Mouse (Mus musculus) small intestine, adult 2 months (tissue): ENCODE data around the gene Ap2a1. TPM values are rescaled to one million over a fixed set of nuclear protein-coding genes. Genes with fewer than 3 reads are reported as not detected.

Experiments used
- H3K27ac ChIP-seq: fragments of 200-500 bp; 2 replicates; pipeline ENCODE4 v1.5.1; 2012; ENCODE audit warnings: low read depth, low read length, control low read depth, inconsistent platforms; ENCODE audit not compliant: insufficient read depth
- H3K27me3 ChIP-seq: fragments of 200-500 bp; 2 replicates; pipeline ENCODE4 v1.6.1; 2012; ENCODE audit warnings: mild to moderate bottlenecking, moderate library complexity, low read length, inconsistent platforms; ENCODE audit not compliant: control insufficient read depth, insufficient read depth
- H3K36me3 ChIP-seq: fragments of 200-500 bp; 2 replicates; pipeline ENCODE4 v1.6.1; 2012; ENCODE audit warnings: mild to moderate bottlenecking, low read length, control low read depth, inconsistent platforms; ENCODE audit not compliant: control insufficient read depth, insufficient read depth
- H3K4me1 ChIP-seq: fragments of 200-500 bp; 2 replicates; pipeline ENCODE4 v1.6.1; 2012; ENCODE audit warnings: low read length, inconsistent platforms, mixed read lengths; ENCODE audit not compliant: control insufficient read depth, insufficient read depth, insufficient read length
- H3K4me3 ChIP-seq: fragments of 200-500 bp; 2 replicates; pipeline ENCODE4 v1.5.1; 2012; ENCODE audit warnings: low read depth, mild to moderate bottlenecking, control low read depth, inconsistent platforms, low read length, moderate library complexity
- CTCF ChIP-seq: fragments of 200-500 bp; IDR thresholded peaks from 2 replicates; pipeline ENCODE4 v1.5.1; 2012; ENCODE audit warnings: low read depth, mild to moderate bottlenecking, control low read depth, inconsistent platforms, low read length, moderate library complexity, mixed read lengths; ENCODE audit not compliant: insufficient replicate concordance, insufficient read length; ENCODE audit errors: extremely low read depth
- POLR2A ChIP-seq: fragments of 200-500 bp; IDR thresholded peaks from 2 replicates; pipeline ENCODE4 v1.6.1; 2012; ENCODE audit warnings: low read depth, mild to moderate bottlenecking, control low read depth, inconsistent platforms, low read length, moderate library complexity
- WGBS: fragments of 180-500 bp; shearing (Covaris S2); methylation state at CpG from one replicate; pipeline ENCODE4 v1.1.7; 2018; 5-methylcytosine and 5-hydroxymethylcytosine counted together
- polyA plus RNA-seq: library from polyadenylated mRNA; depleted of rRNA; stranded (reverse); fragments of >200 nt; gene quantifications from 2 replicates; pipeline ENCODE4 v1.2.3, GENCODE M21; 2012

Ap2a1 gene
- polyA plus RNA-seq, 1 experiment, result 85.2 TPM

- Histone ChIP-seq H3K4me3 (no peak overlapping the region), H3K27ac (no peak overlapping the region), H3K36me3 (peaks cover 77% of the 10 kb centered on the region), H3K27me3 (no peaks in the 10 kb centered on the region), H3K4me1 (no peaks in the 10 kb centered on the region)
- 86% methylated on average over 15 of the region's 15 CpGs for WGBS
- TF ChIP-seq CTCF (no peak), POLR2A (no peak)
Observed at GRCm38 (mm10) chr7:44908706-44909476, 20.4 kb downstream of the Ap2a1 start.

- 84% methylated on average over 20 of the region's 20 CpGs for WGBS
- no peak overlapping the region for H3K27ac ChIP-seq
- H3K27me3 ChIP-seq, result no peaks in the 10 kb centered on the region
- H3K4me3 ChIP-seq, result no peak overlapping the region
- TF ChIP-seq CTCF, result no peak
- TF ChIP-seq POLR2A, result no peak
- H3K36me3 ChIP-seq, result peaks cover 71% of the 10 kb centered on the region
- peaks cover 5% of the 10 kb centered on the region for H3K4me1 ChIP-seq
Observed at GRCm38 (mm10) chr7:44905430-44905829, 23.9 kb downstream of the Ap2a1 start.

- Histone ChIP-seq H3K4me3 (peak overlapping the region; percentile 73), H3K27ac (peak overlapping the region; percentile 62), H3K36me3 (peaks cover 39% of the 10 kb centered on the region), H3K4me1 (peaks cover 17% of the 10 kb centered on the region), H3K27me3 (no peaks in the 10 kb centered on the region)
- TF ChIP-seq POLR2A (no peak), CTCF (no peak)
- 10% methylated on average over 21 of the region's 21 CpGs for WGBS
Observed at GRCm38 (mm10) chr7:44901230-44901722, 28.0 kb downstream of the Ap2a1 start.

GRCm38 (mm10) chr7:44900632-44901031, 28.7 kb downstream of the Ap2a1 start:
- TF ChIP-seq POLR2A (no peak), CTCF (no peak)
- H3K36me3 ChIP-seq, result peaks cover 32% of the 10 kb centered on the region
- no peaks in the 10 kb centered on the region for H3K27me3 ChIP-seq
- H3K27ac ChIP-seq, result no peak overlapping the region
- no peak overlapping the region for H3K4me3 ChIP-seq
- H3K4me1 ChIP-seq, result peaks cover 17% of the 10 kb centered on the region
- WGBS, result 92% methylated on average over 11 of the region's 11 CpGs

DNA sequence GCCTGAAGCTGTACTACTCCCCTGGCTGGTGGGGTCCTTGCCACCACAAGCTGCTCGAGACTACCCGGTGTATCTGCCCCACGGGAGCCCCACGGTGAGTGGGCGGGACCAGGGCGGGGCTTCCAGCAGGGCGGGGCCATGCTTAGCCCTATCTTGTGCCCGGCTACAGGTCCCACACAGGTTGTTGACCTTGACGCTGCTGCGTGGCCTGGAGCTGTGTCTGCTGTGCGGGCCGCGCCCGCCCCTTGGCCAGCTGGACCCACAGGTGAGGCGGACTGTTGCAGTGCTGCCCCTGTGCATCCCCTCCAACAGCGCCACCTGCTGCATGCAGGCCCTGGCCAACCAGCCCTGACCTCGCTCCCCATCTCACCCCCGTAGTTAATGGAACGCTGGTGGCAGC, 30.7 kb downstream of the Ap2a1 start:
- Histone ChIP-seq H3K27me3 (no peaks in the 10 kb centered on the region), H3K27ac (no peak overlapping the region), H3K4me1 (peaks cover 21% of the 10 kb centered on the region), H3K4me3 (0 out of 2 replicates have a peak overlapping the region, but pooled peaks have one; percentile 8), H3K36me3 (peaks cover 13% of the 10 kb centered on the region)
- WGBS, result 32% methylated on average over 19 of the region's 19 CpGs
- TF ChIP-seq CTCF, result peak; percentile 26; the same call in 1 of the 2 replicates
- TF ChIP-seq POLR2A, result no peak

DNA sequence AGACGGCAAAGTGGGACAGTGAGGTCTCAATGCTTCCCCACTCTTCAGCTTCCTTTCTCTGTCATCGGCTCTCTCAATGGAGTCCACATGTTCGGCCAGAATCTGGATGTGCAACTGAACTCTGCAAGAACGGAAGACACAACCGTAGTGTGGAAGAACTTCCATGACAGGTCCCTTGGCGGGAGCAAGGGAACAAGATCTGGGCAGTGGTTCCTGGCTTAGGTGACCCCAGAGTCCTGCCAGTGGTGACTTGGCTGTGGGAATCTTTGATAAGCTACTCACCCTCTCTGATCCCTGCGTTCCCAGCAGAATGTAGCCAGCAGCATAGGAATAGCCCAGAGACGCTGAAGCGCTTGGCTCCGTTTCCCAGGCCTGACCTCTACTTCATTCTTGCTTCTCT, 32.8 kb downstream of the Ap2a1 start:
- no peaks in the 10 kb centered on the region for H3K27me3 ChIP-seq
- no peak for TF ChIP-seq POLR2A
- TF ChIP-seq CTCF, result no peak
- peak overlapping the region; percentile 81 for H3K4me3 ChIP-seq
- H3K27ac ChIP-seq, result peak overlapping the region; percentile 39; the same call in 1 of the 2 replicates
- 41% methylated on average over 10 of the region's 10 CpGs for WGBS
- peaks cover 3% of the 10 kb centered on the region; the same call in 1 of the 2 replicates for H3K36me3 ChIP-seq
- peaks cover 18% of the 10 kb centered on the region for H3K4me1 ChIP-seq

DNA sequence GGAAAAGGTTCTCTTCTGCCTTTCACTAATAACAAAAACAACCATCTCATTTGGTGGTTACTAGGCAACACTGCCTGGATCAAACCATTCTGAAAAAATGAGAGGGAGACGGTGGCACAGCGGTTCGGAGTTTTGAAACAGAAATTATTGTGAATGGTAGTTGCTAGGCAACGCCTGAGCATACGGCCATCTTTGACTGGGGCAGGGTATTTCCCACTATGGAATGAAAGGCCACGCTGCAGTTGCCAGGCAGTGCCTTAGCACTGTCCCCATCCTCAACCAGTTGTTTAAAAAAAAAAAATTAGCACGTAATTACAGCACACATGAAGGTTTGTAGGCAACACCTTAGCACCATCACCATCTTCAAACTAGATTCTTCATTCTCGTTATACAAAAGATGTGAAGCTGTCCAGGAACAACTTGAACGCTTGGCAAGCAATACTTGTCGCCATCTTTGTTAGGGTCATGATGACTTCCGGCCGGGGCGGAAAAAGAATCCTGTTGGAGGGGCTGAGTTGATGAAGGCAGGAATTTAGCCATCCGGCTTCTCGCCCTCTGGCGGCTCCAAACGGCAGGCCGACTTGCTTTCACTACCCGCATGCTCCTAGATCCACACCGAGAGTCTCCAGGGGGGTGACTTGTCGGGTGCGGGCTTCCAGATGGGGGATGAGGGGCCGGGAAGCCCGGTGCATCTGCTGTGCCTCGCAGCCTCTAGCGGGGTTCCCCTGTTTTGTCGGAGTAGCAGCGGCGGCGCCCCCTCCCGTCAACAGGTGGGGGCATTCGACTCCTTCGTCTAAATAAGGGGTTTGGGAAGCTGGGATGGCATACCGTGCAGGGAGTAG, 33.5 kb downstream of the Ap2a1 start, which contains the start of gene Fuz:
Gene Fuz (plus strand): TSS at position 487 of the 842 bp plus-strand sequence.
- WGBS, result under 1% methylated on average over 34 of the region's 34 CpGs
- peaks cover 3% of the 10 kb centered on the region; the same call in 1 of the 2 replicates for H3K36me3 ChIP-seq
- TF ChIP-seq POLR2A (no peak), CTCF (peak; percentile 52; the same call in 1 of the 2 replicates)

More for the DNA sequence above, 33.5 kb downstream of the Ap2a1 start, which contains the start of gene Fuz:
- peak within 1 kb of the TSS; percentile 81 for H3K4me3 ChIP-seq
- H3K27ac ChIP-seq, result peak within 1 kb of the TSS; percentile 39
- H3K4me1 ChIP-seq, result peaks cover 20% of the 10 kb centered on the region
- no peaks in the 10 kb centered on the region for H3K27me3 ChIP-seq
